Mouse (Mus musculus) ES-Bruce4 (cell line): Measurements from ENCODE around the gene Ppt2. TPM values are rescaled to one million over a fixed set of nuclear protein-coding genes. Genes with fewer than 3 reads are reported as not detected.

ENCODE experiments used
- H3K27ac ChIP-seq: 2 replicates; pipeline ENCODE4 v1.5.1; 2012; ENCODE audit warnings: low read length, inconsistent platforms; ENCODE audit not compliant: insufficient read depth
- H3K27me3 ChIP-seq: 2 replicates; pipeline ENCODE4 v1.6.1; 2012; ENCODE audit warnings: mild to moderate bottlenecking, low read length, inconsistent platforms; ENCODE audit not compliant: control insufficient read depth, poor library complexity, insufficient read depth, severe bottlenecking
- H3K36me3 ChIP-seq: 2 replicates; pipeline ENCODE4 v1.6.1; 2012; ENCODE audit warnings: inconsistent platforms, mild to moderate bottlenecking, low read length, moderate library complexity; ENCODE audit not compliant: control insufficient read depth, poor library complexity, insufficient read depth, severe bottlenecking
- H3K4me1 ChIP-seq: one replicate; pipeline ENCODE4 v1.8.1; 2011; ENCODE audit warnings: low read length; ENCODE audit not compliant: control insufficient read depth, insufficient read depth
- H3K4me3 ChIP-seq: 2 replicates; pipeline ENCODE4 v1.5.1; 2011; ENCODE audit warnings: low read depth, mild to moderate bottlenecking, low read length
- H3K9ac ChIP-seq: 2 replicates; pipeline ENCODE4 v1.6.1; 2012; ENCODE audit warnings: low read depth, mild to moderate bottlenecking, inconsistent platforms; ENCODE audit not compliant: poor library complexity, severe bottlenecking
- H3K9me3 ChIP-seq: replicated peaks from 2 replicates; pipeline ENCODE4 v1.6.1; 2012; ENCODE audit warnings: mild to moderate bottlenecking, low read length, inconsistent platforms; ENCODE audit not compliant: control insufficient read depth, poor library complexity, insufficient read depth, severe bottlenecking
- CTCF ChIP-seq: IDR thresholded peaks from one replicate; pipeline ENCODE4 v1.8.1; 2011; ENCODE audit warnings: low read depth, low read length
- EP300 ChIP-seq: IDR thresholded peaks from 2 replicates; pipeline ENCODE4 v1.6.1; 2011; ENCODE audit warnings: low read depth, low read length; ENCODE audit not compliant: insufficient read depth
- POLR2A ChIP-seq: IDR thresholded peaks from one replicate; pipeline ENCODE4 v1.8.1; 2011; ENCODE audit warnings: low read length; ENCODE audit not compliant: insufficient read depth
- polyA plus RNA-seq: library from polyadenylated mRNA; stranded (reverse); fragments of >200 nt; gene quantifications from 2 replicates; pipeline ENCODE4 v1.2.4, GENCODE M21; 2011; ENCODE audit warnings: low read depth; ENCODE audit not compliant: missing spikeins, insufficient read depth, insufficient read length

The Ppt2 gene
- polyA plus RNA-seq, 1 experiment: 26.7 TPM

- H3K27ac ChIP-seq: no peak overlapping the region
- TF ChIP-seq EP300 (no peak), CTCF (no peak), POLR2A (no peak)
- H3K36me3 ChIP-seq: no peaks in the 10 kb centered on the region
- H3K27me3 ChIP-seq: no peaks in the 10 kb centered on the region
- peaks cover 1% of the 10 kb centered on the region for H3K4me1 ChIP-seq
- no peak overlapping the region for H3K4me3 ChIP-seq
- no peak overlapping the region for H3K9ac ChIP-seq
- no peaks in the 10 kb centered on the region for H3K9me3 ChIP-seq
Observed at GRCm38 (mm10) chr17:34621006-34621405, 7.3 kb downstream of the Ppt2 start.

DNA sequence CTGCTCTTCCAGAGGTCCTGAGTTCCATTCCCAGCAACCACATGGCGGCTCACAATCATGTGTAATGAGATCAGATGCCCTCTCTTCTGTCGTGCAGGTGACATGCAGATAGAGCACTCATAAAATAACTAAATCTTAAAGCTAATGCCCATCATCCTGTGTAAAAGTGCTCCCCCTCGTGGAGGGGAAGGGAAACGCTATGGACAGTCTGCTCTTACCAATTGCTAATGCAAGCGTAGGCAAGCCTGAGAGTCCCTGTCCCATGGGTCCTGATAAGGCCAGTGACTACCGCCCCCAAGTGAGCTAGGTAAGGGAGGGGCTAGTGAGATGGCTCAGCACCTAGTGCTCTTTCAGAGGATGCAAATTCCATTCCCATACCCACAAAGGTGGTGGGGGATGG, 9.3 kb downstream of the Ppt2 start:
- no peak overlapping the region for H3K27ac ChIP-seq
- no peak overlapping the region for H3K9ac ChIP-seq
- no peaks in the 10 kb centered on the region for H3K9me3 ChIP-seq
- no peaks in the 10 kb centered on the region for H3K4me1 ChIP-seq
- TF ChIP-seq POLR2A: no peak
- peak; percentile 58 for TF ChIP-seq CTCF
- TF ChIP-seq EP300: 0 out of 2 replicates have a peak, but pooled peaks have one; percentile 35
- no peak overlapping the region for H3K4me3 ChIP-seq
- H3K36me3 ChIP-seq: no peaks in the 10 kb centered on the region
- no peaks in the 10 kb centered on the region for H3K27me3 ChIP-seq

DNA sequence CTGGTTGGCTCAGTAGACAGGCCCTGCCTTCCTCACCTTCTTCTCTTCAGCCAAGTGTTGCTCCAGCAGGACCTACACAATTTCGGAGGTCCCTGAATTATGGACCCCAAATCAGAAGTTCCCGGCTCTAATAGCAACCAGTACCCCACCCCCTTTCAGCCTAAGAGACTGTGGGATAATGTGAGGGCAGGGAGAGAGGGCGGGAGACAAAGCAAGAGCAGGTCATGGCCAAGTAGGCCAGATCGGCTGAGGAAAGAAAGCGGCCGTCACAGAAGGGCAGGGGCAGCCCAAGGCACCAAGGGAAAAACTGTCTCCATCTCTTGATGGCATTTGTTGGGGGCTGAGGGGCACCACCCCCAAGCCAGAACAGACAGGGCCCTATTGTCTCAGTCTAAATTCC, 12.4 kb downstream of the Ppt2 start, which contains the start of gene Egfl8:
TSS of gene Egfl8 (minus strand) at position 101 of the 400 bp plus-strand sequence.
- H3K27ac ChIP-seq: no peak within 1 kb of the TSS
- no peaks in the 10 kb centered on the region for H3K4me1 ChIP-seq
- no peak for TF ChIP-seq CTCF
- TF ChIP-seq POLR2A: no peak
- no peak for TF ChIP-seq EP300
- no peaks in the 10 kb centered on the region for H3K36me3 ChIP-seq
- H3K9me3 ChIP-seq: no peaks in the 10 kb centered on the region
- H3K9ac ChIP-seq: no peak within 1 kb of the TSS
- H3K4me3 ChIP-seq: no peak within 1 kb of the TSS
- H3K27me3 ChIP-seq: no peaks in the 10 kb centered on the region

- H3K27ac ChIP-seq: no peak overlapping the region
- H3K9ac ChIP-seq: no peak overlapping the region
- H3K4me3 ChIP-seq: no peak overlapping the region
- no peaks in the 10 kb centered on the region for H3K4me1 ChIP-seq
- no peaks in the 10 kb centered on the region for H3K27me3 ChIP-seq
- TF ChIP-seq CTCF (no peak), POLR2A (no peak), EP300 (no peak)
- no peaks in the 10 kb centered on the region for H3K36me3 ChIP-seq
- H3K9me3 ChIP-seq: no peaks in the 10 kb centered on the region
Observed at GRCm38 (mm10) chr17:34613830-34614229, 14.5 kb downstream of the Ppt2 start.

DNA sequence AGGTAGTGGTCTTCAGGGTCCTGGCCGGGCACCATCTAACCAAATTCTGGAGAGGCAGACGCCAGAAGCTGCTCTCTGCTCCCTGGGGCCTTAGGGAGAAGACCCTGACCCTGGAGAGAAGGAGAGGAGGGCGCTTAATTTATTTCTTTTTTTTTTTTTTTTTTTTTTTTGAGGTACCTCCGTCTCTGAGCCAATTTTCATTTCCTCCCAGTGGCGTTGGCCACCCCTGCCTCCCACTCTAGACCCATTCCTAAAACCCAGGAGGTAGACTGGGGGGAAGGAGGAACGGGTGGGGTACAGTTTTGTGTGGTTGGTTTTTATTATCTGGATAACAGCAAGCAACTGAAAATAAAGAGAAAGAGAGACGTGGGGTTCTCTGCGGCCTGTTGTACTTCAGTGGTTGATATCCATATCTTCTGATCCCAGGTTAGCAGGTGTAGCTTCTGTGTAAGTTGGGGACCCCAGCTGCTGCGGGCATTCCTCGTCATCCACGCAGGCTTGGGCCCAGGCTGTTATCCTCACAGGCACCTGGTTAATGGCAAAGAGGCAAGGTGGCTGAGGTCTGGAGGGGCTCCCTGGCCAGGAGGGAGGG, 15.2 kb downstream of the Ppt2 start:
- TF ChIP-seq POLR2A: no peak
- TF ChIP-seq EP300: no peak
- no peak for TF ChIP-seq CTCF
- Histone ChIP-seq H3K9ac (no peak overlapping the region), H3K9me3 (no peaks in the 10 kb centered on the region), H3K4me1 (no peaks in the 10 kb centered on the region), H3K27me3 (no peaks in the 10 kb centered on the region), H3K36me3 (no peaks in the 10 kb centered on the region), H3K4me3 (no peak overlapping the region), H3K27ac (no peak overlapping the region)

DNA sequence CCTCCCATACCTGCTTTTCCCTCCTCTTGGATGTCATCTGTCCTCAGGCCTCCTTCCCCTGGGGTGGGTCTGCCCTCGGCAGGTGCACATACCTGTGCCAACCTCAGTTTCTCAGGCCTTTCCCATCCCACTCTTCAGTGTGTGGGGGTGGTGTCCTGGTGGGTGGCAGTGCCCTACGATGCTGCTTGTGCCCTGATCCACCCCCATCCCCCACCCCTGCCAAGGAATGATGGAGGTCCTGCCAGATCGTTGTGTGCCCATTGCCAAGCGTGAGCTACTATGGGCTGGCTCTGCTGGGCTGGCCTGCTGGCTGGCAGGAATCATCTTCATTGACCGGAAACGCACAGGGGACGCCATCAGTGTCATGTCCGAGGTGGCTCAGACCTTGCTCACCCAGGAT, 17.3 kb downstream of the Ppt2 start:
- Histone ChIP-seq H3K36me3 (no peaks in the 10 kb centered on the region), H3K4me3 (no peak overlapping the region), H3K27me3 (no peaks in the 10 kb centered on the region), H3K27ac (no peak overlapping the region), H3K9ac (no peak overlapping the region), H3K9me3 (no peaks in the 10 kb centered on the region), H3K4me1 (peaks cover 3% of the 10 kb centered on the region)
- TF ChIP-seq POLR2A (no peak), CTCF (no peak), EP300 (no peak)
